Mouse (Mus musculus) gastrocnemius, adult 18-20 months (tissue): Measurements from ENCODE around the gene Cemip. TPM values are rescaled to one million over a fixed set of nuclear protein-coding genes. Genes with fewer than 3 reads are reported as not detected.

Experiments
- DNase-seq: peaks from one replicate; pipeline ENCODE4 v3.0.0; 2021; ENCODE audit warnings: low spot score
- total RNA-seq, 2 experiments: library from RNA; stranded (reverse); gene quantifications; 2 replicates each; pipeline ENCODE4 v1.2.3; 2021

Gene Cemip
- total RNA-seq, 2 experiments from 2014 or later = not detected

DNA sequence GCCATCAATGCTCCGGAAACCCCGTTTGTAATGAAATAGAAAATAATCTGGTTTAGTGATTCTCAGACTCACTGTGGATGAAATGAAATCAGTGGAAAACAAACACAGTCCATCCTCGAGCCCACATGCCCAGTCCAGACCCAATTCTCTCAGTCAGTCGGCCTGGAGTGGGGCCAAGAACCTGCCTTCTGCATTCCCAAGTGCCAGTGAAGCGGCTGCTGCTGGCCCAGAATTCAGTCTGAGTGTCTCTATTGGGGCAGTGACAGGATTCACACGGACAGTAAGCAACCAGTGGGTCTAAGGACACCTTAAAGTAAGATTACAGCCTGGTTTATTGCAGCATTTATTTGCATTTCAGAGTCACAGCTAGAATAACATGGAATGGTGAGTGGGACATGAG, 10.2 kb upstream of the Cemip start:
- no peak for DNase-seq

DNA sequence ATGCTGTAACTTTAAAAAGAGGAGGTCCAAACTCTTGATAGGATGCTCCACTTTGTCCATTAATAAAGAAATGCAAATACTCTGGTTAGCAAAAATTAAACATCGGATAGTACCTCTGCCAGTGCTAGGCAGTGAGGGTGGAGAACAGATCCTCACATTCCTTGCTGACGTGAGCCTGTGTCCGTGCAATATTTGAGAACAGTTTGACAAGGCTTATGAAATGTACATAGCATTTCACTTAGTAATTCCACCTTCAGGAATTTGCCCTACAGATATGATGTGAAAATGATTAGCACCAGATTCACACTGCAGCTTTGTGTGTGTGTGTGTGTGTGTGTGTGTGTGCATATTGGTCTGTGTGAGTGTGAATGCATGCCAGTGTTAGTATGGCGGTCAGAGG, 4.5 kb upstream of the Cemip start:
- DNase-seq = no peak

DNA sequence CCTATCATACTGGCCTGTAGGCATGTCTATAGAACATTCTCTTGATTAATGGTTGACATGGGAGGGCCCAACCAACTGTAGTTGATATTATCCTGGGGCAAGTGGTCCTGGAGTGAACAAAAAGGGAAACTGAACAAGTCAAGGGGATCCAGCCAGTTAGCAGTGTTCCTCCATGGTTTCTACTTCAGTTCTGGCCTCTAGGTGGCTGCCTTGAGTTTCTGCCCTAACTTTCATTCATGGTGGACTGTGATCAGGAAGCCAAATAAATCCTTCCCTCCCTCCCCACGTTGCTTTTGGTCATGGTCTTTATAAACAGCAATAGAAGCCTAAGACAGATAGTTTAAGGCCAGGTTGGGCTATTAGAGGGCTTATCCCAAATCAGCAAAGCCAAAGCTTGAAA, 3.5 kb upstream of the Cemip start:
- no peak for DNase-seq

DNA sequence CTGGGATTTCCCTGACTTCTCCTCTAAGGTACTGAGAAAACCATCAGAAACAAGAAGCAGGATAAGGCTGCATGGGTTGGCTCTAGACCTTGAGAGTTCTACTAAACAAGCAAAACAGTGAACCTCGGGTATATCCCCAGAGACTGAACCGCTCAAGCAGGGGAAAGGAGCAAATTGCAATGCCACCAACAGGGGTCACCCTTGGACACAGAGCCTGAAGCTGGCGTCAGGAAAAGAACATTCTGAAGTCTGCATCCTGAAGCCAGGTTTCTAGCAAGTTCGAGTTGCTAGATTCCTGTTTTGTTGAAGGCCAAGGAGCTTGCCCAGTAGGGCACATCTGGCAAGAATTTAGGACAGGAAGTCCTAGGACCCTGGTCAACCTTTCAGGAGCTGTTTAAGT, 2.7 kb upstream of the Cemip start:
- DNase-seq = peak; percentile 70

DNA sequence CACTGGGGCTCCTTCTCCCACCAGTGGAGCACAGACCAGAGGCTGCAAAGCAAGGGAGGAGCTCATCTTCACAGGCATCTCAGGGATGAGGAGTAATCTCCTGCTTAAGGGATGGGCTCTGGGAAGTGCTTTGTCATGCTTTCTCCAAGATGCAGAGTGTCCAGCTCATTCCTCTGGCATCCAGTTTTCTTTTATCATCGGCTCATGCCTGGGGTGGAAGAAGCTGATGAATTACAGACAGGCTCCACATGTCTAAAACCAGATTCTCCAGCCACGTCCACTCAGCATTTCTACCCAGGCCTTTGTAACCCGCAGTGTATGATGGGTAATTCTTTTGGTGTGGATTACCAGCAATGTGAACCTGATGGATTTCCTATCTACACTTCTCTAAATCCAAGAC, 1.9 kb upstream of the Cemip start:
- DNase-seq = no peak

DNA sequence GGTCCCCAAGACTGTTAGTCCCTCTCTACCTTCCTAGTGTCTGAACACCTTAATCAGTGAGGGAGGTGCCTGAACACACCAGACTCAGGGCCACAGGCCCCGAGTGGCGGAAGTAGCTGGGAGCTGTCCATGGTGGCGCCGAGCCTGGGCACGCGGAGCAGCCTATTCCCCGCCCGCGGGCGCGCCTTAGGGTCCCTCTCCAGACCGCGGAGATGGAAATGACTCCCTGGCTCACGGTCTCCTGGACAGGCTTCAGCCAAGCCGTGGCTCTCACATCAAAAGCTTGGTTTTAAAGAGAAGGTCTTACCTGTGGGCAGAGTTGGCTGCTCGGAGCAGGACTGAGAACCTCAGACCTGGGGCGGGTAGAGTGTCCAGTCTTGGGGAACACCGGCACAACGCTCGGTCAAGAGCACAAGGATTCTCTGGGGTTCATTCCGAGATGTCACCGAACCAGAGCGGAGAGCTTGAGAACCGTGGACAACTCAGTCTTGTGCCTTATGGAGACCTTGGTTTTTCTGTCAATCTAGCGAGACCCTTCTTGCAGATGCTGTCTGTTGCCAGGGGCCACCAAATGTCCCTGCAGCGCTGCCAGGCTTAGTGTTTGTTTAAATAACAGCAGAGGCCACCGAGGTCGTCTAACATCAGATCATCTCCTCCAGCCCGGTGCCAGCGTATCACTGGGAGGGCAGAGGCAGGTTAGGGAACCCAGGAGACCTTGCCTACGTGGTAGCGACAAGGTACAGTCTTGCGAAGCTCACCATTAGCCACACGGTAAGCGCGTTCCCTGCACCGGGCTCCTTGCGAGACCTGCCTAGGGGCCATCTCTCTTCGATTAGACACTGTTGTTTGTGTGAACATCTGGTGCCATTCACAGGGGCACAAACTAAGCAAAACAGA, 1.0 kb downstream of the Cemip start:
- DNase-seq = peak; percentile 28

DNA sequence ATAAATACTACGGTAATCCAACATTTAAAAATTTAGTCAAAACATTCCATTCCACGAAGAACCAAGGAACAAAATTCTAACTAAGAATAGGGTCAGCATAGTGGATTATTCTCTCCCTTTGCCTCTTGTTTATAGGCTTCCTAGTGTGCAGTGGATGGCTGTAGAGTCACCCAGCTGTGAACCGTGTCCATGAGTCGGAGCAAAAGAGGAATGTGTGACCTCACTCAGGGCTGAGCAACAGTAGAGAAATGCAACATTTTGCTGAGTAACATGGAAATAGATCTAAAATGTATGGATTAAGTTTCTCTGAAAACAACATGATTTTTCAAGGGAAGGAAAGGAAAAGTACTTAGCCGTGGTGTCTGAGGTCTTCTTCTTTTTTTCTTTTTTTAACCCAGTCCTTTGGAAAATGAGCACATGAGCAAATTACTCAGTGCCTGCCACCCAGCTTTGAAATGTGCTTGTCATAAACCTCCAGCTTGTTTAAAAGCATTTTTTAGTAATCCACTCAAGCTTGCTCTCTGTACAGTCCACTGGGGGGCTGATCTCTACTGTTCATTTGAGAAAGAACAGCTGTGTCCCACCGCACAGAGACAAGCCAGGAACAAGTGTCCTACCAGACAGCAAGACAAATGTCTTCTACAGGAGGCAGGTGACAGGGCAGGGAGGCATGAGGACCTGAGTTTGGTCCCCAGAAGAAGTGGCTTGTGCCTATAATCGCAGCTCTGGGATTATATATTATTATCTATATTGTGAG, 8.9 kb downstream of the Cemip start:
- DNase-seq = no peak

DNA sequence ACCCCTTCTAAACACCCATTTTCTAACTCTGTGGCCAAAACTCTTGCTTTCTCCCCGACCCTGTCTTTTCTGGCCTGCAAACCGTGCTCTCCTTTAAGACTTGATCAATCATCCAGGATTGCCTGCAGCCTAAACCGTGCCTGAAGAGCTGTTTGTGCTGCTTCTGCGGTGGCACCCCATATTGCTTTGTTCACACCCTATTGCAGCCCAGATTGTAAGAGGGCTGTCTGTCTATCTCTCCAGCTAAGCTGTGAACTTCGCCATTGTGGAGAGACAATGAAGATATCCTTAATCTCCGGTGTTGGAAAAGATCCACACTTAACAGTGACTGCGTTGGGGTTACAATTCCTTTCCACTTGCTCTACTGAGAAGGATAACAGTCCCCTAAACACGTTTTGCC, 12.0 kb downstream of the Cemip start:
- no peak for DNase-seq

DNA sequence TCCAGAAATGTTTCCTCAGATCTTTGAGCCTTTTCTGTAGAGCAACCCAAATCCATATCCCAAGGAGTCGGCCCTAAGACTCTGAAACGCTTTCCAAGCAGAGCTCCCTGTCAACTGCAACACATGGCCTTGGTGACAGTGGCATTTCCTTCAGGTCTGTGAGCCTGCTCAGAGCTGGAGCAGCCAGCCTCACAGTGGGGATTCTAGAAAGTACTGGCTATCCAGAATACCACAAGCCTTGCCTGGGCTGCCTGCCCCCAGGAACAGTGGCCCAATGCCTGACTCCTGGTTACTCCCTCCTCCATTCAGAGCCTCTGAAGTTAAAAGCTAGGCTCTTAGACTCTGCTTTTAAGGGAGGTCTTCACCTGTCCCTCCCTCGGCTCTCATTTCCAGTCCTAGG, 12.4 kb downstream of the Cemip start:
- no peak for DNase-seq

DNA sequence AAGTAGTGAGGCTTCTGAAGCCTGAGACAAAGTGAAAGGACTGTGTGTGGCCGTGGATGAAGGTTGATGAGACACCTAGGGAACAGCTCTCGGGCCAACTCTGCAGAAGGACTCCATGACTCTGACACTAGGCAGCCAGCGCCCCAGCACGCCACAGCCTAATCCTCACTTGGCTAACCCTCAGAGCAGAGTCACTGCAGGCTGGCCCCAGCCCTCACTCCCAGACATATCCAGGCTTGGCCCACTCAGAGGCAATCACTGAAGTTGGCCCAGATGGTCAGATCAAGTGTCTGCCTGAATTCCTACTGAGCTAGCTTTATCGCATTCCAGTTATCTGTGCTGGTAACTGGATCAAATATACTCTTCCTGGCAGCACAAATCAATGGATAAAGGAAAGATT, 17.4 kb downstream of the Cemip start:
- peak; percentile 35 for DNase-seq

DNA sequence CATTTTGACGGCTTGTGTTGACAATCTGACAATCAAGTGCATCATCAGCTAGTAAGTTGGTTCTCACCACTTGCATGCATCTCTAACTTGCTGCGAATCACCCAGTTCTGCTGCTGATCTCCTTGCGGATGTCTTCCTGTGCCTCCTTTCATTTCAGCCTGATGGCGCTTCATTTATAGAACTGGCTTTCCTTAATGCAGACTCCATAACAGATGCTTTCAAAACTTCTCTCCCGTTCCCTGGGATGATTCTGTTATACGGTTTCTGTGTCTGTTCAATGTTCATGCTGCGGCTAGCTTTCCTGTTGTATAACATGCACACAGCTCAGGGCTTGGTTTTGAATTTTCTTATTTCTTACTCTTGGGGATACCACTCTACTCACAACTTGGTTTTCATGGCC, 26.5 kb downstream of the Cemip start:
- no peak for DNase-seq

DNA sequence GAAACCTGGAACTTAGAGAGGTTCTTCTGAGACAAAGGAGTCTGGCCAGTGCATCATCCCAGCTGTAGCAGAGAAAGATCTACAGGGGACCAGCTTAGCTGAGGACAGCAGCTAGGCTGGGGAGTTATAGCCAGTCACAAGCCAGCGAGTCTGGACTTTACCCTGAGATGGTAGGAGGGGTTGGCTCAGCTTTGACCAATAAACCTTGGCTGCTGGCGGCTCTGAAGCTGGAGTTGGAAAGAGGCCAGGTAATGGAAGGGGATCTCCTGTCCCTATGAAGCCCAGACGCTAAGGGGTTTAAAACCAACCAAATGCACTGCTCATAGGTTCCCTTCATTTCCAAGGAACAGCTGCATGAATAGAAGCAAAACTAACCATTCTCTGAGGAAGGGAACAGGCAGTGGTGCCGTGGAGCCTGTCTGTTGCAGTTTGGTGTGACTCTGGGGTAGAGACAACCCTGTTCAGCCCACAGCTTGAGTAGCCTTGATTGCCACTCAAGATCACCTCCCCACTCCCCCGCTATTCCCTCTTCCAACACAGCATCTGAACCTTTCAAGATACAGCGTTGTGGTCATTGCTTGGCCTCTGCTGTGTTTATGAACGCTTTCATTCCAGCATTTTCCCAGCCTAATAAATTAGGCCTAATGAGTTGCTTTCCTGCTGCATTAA, 30.2 kb downstream of the Cemip start:
- DNase-seq = no peak

DNA sequence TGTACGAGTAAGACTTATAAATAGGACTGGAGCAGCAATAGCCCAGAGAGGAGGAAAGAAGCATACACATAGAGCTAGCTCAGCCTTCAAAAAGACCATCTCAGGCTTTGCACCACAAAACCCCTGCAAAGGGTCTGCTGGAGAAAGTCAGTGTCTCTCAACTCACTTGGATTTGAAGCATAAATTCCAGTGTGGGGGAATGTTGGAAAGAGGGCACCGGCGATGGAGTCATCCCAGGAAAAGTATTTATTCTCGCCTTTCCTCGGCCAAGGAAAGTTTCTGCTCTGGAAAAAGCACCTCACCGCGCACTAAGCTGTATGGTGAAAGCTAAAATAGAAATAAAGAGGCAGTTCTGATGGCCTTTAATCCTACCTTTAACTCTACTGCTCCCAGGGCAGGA, 32.4 kb downstream of the Cemip start:
- no peak for DNase-seq

DNA sequence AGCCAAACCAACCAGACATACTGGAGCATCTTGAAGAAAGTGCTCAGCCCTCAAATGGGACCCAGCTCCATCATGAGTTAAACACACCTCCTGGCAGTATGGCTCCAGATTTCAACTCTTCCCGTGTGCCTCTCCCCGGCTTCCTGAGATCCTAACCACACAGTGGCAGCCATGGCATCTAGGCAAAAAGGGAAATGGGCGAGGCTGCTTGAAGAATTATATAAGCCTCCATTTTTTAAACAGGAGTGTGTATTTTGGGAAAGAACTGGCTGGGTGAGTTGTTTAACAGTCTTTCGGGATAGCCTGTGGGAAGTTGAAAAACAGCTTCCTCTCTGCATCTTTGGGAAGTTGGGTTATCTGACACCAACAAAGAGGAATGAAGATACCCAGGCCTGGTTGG, 34.9 kb downstream of the Cemip start:
- no peak for DNase-seq

DNA sequence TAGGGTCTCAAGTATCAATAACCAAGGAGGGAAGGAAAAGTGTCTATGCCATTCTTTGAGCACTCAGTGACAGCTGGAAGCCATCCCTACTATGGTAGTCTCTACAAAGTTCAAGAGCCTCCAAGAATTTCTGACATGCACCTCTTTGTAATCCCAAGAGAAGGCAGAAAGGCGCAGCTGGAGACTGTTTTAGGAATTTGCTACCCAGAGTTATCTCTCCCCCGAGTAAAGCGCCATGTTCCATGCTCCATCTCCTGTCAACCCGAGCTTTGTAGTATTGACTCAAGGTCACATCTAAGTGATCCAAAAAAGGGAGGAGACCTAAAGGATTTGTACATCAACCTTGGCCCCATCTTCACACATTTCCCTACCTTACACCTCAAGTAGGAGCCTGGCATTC, 40.8 kb downstream of the Cemip start:
- no peak for DNase-seq

DNA sequence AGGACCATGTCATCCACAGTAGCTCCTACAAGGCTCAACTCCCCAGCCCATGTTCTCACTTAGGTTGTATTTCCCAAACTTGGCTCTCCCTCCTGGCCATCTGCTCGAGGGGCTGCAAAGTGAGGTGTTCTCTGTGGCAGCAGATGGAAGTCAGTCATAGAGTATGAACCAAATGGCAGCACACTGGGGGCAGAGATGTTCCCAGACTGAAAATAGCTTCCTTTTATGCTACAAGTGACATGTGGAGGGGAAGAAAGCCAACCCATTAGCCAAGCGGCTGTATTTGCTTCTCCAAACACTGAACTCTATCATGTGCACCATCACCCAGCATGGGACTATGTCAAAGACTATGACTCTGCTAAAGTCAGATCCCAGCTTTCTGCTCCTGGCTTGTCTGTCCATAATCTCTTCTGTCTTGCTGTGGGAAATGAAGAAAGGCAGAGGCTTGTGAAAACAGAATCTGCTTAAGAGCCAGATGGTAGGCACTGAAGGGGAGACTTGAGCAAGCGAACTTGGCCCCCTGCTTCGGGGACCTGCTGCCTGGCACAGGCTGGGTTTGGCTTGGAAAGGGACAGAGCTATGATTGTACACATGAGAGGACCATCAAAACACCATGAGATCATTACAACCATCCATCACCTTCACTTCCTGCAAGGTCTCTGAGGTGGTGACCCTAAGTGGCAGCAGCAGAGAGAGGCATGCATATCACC, 41.6 kb downstream of the Cemip start:
- no peak for DNase-seq

DNA sequence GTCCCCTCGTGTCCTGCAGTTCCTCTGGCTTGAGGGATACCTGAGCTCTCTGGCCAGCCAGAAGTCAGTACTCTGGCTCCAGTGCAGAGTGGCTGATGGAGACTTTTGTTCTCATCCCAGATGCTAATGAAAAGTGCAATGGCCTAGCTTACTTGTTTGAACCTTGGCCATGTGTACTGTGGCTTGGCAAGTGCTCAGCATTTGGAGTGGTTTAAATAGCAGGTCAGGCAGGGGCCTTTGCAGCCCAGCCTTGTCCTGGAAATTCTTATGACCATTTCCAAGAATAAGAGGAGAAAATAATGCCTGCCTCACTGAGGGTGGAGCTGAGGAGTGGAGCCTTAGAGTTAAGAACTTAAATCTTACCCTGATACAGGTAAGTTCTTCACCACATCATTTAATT, 43.6 kb downstream of the Cemip start:
- no peak for DNase-seq

DNA sequence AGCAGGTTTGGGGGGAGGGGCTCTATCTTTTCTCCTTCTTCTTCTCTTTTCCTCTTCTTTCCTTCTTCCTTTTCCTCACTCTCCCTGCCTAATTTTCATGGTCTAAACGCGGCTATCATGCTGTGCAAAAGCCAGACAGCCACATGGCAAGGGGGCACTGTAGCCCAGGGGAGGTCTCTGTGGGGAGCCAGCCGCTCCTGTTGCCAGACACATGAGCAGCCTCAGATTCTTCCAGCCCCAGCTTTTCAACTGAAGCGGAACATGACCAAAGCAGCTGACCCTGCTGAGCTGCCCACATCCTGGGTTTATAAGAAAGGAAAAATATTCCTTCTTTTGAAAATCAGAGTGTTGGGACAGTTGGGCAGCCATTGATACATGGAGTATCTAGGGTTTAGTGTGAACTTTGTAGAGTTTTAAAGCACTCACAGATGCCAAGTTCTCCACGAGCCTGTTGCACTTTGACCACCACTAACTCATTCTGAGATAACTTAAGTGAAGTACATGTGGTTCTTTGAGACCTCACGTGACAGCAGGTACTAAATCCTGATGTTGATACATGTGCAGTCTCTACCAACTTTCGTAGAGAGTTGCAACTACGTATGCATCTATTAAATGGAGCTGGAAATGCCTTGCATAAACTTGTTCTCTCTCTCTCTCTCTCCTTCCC, 46.3 kb downstream of the Cemip start:
- DNase-seq = no peak

DNA sequence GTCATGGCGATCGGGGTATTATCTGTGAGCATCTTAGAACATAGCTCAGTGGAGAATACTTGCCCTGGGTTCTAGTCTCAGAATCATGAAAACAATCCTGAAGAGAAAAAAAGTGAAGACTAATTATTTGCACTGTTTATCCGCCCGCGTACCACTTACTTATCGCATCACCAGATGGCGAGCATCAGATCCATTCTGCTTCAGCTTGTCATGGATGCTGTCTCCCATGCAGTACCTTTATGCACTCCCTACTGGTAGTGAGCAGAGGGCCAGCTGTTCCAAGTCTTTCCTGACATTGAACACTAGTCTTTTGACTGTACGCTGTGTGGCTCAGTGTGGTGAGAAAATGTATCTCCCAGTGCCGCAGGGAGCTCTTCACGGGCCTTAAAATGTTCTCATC, 47.7 kb downstream of the Cemip start:
- no peak for DNase-seq

DNA sequence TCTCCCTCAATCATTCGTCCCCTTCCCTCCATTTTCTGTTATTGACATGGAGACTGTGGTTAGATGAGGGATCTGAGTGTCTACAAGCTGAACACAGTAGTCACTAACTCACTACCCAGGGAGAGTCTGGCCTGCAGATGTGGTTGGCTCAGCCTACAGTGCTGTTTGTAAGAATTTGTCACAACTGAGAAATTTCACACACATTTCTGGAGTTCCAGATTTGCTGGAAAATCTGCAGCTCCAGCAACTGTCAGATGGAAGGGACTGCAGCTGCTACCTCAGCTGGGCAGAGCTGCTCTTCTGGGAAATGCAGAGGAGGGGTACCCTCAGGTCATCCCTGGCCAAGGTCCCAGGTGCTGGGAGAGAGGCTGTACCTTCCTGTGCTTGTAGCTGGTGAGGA, 53.5 kb downstream of the Cemip start:
- no peak for DNase-seq

DNA sequence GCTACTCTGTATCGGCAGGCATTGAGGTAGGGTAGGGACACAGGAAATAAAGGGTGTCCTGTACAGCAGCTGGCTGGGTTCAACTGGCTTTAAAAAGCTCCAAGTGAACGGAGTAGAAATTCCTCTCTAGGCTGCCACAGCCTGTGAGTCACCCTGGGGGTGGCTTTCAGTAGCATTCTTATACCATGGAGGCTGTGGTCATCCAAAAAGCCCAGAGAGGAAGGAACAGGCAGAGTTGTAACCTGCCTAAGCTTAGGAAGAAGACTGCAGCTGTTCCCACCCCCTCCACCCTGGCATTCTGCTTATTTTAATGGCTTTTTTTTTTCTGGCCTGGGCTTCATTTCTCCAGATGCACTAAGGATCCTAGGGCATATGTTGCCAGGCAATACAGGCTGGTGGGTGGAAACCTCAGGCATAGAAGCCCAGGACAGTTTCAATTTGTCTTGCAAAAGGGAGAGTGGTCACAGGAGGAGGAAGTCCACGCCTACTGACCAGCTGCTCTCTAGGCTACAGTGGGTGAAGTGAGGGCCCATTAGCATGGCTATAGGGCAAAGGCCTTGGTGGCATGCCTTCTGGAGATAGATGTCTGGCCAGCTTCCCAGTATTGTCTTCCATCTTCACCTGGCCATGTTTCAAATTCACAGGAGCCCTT, 57.1 kb downstream of the Cemip start:
- DNase-seq = no peak
